Comparison of ENCODE assay signal across 11 mouse cellular contexts in the genomic region with DNA sequence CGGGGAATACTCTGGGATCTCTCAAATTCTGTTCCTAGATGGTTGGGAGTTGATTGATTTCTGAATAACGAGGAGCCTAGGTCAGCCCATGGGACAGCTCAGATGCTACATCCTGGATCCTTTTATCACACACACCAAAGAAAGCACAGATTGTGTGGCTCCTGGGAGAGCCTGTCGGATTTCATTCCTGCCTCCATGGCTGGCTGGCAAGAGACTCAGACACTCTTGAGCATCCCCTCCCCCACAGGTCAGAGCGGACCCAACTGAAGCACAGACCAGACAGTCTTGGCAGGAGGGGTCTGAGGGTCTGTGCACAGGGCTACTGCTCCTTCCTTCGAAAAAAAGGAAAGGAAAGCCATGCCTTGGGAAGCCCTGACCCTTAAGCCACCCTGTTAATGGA. TPM values are rescaled to one million over a fixed set of nuclear protein-coding genes. Genes with fewer than 3 reads are reported as not detected.
DNase-seq lines count a peak whose midpoint lies in the region; ATAC-seq and TF ChIP-seq lines count a peak whose summit lies in the region.
"Had no signal": no experiment of that assay in that cellular context is flagged by ENCODE, and none has a peak within 500 bp of the region (broad histone marks: within the 10 kb centered on the region; RNA-seq: fewer than 3 reads in every experiment).

No protein-coding gene starts in this region.

- peaks cover 41% of the 10 kb centered on the region for H3K4me1 ChIP-seq in hindbrain, embryonic 12.5 days

- H3K27ac ChIP-seq in hindbrain, embryonic 12.5 days: peak overlapping the region; percentile 58; the same call in 1 of the 2 replicates

- 0 out of 2 replicates have a peak, but pooled peaks cover 22% of the 10 kb centered on the region for H3K36me3 ChIP-seq in hindbrain, embryonic 12.5 days
- H3K36me3 ChIP-seq in myocyte (ENCODE audit: control insufficient read depth, insufficient read depth): no peaks in the 10 kb centered on the region

- ATAC-seq in hindbrain, embryonic 12.5 days (ENCODE audit: low FRiP score): 0 out of 2 replicates have a peak, but pooled peaks have one; percentile 12
- ATAC-seq in inflammation-experienced regulatory T-cells, adult 6 months: no peak

- DNase-seq in left cerebral cortex, postnatal 4 days: peak; percentile 87
- DNase-seq in left cerebral cortex, adult 9 months (ENCODE audit: low spot score in 2 of 2): no peak
- peak; percentile 81 to 83 for DNase-seq in cerebellum, postnatal 25 days
- DNase-seq in right cerebral cortex, adult 2 months (ENCODE audit: low spot score in 2 of 2): no peak
- DNase-seq in spleen, adult 12 weeks (ENCODE audit: low spot score): no peak

- peaks cover 41% of the 10 kb centered on the region for H3K79me2 ChIP-seq in myocyte (ENCODE audit: control insufficient read depth, insufficient read depth)

- TF ChIP-seq POLR2A in myocyte (IDR thresholded peaks at IDR 0.05; ENCODE audit: insufficient read length, low read depth): no peak

- intact Hi-C loops in left cerebral cortex, postnatal 4 days (cut with DNase I): no loop called here

- H3K9ac ChIP-seq in hindbrain, embryonic 12.5 days: peak overlapping the region; percentile 42; the same call in 1 of the 2 replicates

- H3K4me3 ChIP-seq in hindbrain, embryonic 12.5 days: peak overlapping the region; percentile 96
- peak overlapping the region; percentile 77 for H3K4me3 ChIP-seq in myocyte

- no peaks in the 10 kb centered on the region for H3K9me3 ChIP-seq in hindbrain, embryonic 12.5 days (replicated peaks)

- H3K4me2 ChIP-seq in hindbrain, embryonic 12.5 days (replicated peaks): peak overlapping the region; percentile 84
- H3K4me2 ChIP-seq in myocyte (ENCODE audit: low read depth): peak overlapping the region; percentile 97

- H3ac ChIP-seq in myocyte (ENCODE audit: control insufficient read depth, insufficient read length): no peak overlapping the region

- H3K27me3 ChIP-seq in hindbrain, embryonic 12.5 days: peaks cover 7% of the 10 kb centered on the region; the same call in 1 of the 2 replicates
- no peaks in the 10 kb centered on the region for H3K27me3 ChIP-seq in myocyte (ENCODE audit: control insufficient read depth, insufficient read depth, insufficient read length)

- 23% methylated on average over 5 of the region's 5 CpGs for WGBS in hindbrain, embryonic 12.5 days

TF ChIP-seq in myocyte, 11 proteins besides CTCF, POLR2A, EP300 and RAD21:
- TF ChIP-seq USF1 (IDR thresholded peaks at IDR 0.05; ENCODE audit: low read depth): no peak

RNA-seq across cellular contexts. Expression of gene Shf, which starts 2.3 kb away (rescaled TPM):
- 10 to 100 TPM; 54.9 to 56.9 TPM for total RNA-seq in left cerebral cortex, postnatal 4 days (2021)
- 9.1 and 10.7 TPM in 2 replicates for polyA plus RNA-seq in hindbrain, embryonic 12.5 days (2016; fragmentation: Nextera tagmentation; extraction: Ambion mirVana)
- polyA plus RNA-seq in myocyte (2012; fragmentation: generic; extraction: Trizol): 48.5 TPM
- under 1 TPM in 1 of 3 experiments, not detected in 2; 0.39 TPM for polyA plus RNA-seq in inflammation-experienced regulatory T-cells, adult 6 months (2017; shearing (Covaris generic))

RNA-seq across cellular contexts. Expression of gene Duox1, which starts 51.2 kb away (rescaled TPM):
- total RNA-seq in left cerebral cortex, postnatal 4 days (2021): under 1 TPM; 0.12 to 0.36 TPM
- 0.08 and 0.10 TPM in 2 replicates for polyA plus RNA-seq in hindbrain, embryonic 12.5 days (2016; fragmentation: Nextera tagmentation; extraction: Ambion mirVana)
- polyA plus RNA-seq in myocyte (2012; fragmentation: generic; extraction: Trizol): 0.10 TPM
- polyA plus RNA-seq in inflammation-experienced regulatory T-cells, adult 6 months (2017; shearing (Covaris generic)): not detected
- total RNA-seq: common myeloid progenitor, adult 5-6 weeks; MEL; neutrophil, adult 5-6 weeks had no signal

RNA-seq across cellular contexts. Expression of gene Duoxa1, which starts 53.2 kb away (rescaled TPM):
- total RNA-seq in left cerebral cortex, postnatal 4 days (2021): under 1 TPM; 0.40 to 0.66 TPM
- polyA plus RNA-seq in hindbrain, embryonic 12.5 days (2016; fragmentation: Nextera tagmentation; extraction: Ambion mirVana): 0.32 TPM in 1 of 2 replicates, not detected in the other
- polyA plus RNA-seq in myocyte (2012; fragmentation: generic; extraction: Trizol): 2.6 TPM
- polyA plus RNA-seq in inflammation-experienced regulatory T-cells, adult 6 months (2017; shearing (Covaris generic)): not detected
- total RNA-seq: MEL; neutrophil, adult 5-6 weeks had no signal

RNA-seq across cellular contexts. Expression of gene Slc28a2, which starts 59.6 kb away (rescaled TPM):
- total RNA-seq in left cerebral cortex, postnatal 4 days (2021): under 1 TPM in 1 of 2 experiments, not detected in 1; 0.20 TPM
- 0.10 and 0.15 TPM in 2 replicates for polyA plus RNA-seq in hindbrain, embryonic 12.5 days (2016; fragmentation: Nextera tagmentation; extraction: Ambion mirVana)
- polyA plus RNA-seq in myocyte (2012; fragmentation: generic; extraction: Trizol): not detected
- 100 to 1,000 TPM in 2 of 3 experiments, 10 to 100 TPM in 1; 66.9 to 135 (median 110) TPM for polyA plus RNA-seq in inflammation-experienced regulatory T-cells, adult 6 months (2017; shearing (Covaris generic))

Comparison
In these comparisons a context has a peak if more than half of its experiments do, and no peak if none do; other contexts are left out.
1. DNase-seq: peak in left cerebral cortex, postnatal 4 days (single experiment) and cerebellum, postnatal 25 days (2 of 2); none in left cerebral cortex, adult 9 months (0 of 2), right cerebral cortex, adult 2 months (0 of 2) and spleen, adult 12 weeks (single experiment).